Mouse (Mus musculus): ENCODE measurements at regions not wholly inside any gene's neighbourhood (a gene's known extent, or its start where the extent isn't known, plus 50 kb on each side); places are given as distances from the start of the nearest gene placed in this dataset.

DNA sequence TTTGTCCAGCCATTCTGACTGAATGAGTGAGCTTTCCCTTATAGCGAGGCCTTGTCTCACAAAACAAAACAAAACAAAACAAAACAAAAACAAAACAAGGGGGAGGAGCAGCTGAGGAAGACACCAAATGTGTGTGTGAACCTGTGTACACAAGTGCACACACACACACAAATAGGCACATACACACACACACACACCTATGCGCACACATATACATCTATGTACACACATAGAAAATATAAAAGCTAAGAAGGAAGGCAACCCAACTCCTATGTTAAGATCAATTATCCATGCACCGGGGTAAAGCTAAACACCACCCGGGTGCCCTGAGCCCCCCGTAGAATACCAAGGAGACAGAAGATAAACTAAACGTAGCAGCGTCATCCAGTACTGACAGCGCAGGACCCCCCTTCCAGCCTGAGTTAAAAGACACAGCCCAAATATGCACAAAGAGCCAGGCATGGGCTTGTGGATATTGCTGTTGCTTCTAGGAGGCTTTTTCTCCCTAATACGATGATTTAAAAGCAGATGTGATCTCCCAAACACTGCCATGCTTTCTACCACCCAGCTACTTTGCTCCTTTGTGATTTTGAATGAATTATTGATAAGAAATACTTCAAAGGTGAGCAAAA, 108.4 kb upstream of the Ptbp2 start:
- DNase-seq, result no peak

DNA sequence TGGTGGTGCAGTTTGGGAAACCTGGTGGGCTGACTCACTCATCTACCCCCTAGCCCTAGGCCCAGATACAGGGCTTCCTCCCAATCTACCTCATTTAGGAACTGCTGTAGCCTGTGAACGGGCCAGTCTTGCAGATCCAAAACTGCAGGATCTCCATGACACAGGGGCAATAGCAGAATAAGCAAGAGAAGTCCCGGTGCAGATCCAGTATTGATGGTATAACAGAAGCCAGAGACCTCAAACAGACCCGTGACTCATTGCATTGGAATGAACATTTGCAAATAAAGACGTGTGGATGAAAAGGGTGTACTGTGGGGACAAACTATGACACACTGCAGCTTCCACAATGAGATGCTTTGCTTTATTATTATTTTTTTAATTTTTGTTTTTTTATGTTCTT, 106.6 kb upstream of the Ptbp2 start:
- DNase-seq, result no peak

DNA sequence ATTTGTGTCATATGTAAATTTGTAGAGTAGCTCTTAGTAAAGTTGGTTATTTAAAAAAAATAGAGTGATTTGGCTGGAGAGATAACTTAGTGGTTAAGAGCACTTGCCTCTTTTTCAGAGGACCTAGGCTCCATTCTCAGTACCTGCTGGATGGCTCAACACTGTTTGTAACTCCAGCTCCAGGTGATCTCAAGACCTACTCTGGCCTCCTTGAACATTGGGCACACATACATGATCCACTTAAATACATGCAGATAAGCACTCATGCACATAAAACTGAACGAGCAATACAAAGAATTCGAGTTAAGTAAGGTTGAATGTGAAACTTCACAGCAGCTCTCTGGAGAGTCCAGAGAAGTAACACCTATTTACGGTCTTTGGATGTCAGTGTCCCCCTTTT, 104.2 kb upstream of the Ptbp2 start:
- no peak for DNase-seq

DNA sequence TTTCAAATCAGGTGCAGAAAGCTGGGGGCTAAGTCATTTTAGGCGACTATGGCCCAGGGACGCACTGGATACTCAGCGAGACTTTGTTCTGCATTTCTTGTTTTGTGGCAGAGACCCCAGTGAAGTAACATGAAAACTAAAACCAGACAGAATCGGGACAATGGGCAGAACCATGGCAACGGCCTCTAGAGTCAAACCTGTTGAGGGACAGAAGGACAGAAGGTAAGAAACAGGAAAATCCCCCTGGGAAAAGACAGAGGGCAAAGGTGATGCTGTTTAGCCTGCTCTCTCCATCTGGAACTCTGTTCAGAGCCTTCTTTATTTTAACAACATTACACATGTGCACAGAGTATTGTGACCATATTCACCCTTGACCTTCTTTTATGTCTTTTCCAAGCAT, 92.1 kb upstream of the Ptbp2 start:
- DNase-seq, result no peak

DNA sequence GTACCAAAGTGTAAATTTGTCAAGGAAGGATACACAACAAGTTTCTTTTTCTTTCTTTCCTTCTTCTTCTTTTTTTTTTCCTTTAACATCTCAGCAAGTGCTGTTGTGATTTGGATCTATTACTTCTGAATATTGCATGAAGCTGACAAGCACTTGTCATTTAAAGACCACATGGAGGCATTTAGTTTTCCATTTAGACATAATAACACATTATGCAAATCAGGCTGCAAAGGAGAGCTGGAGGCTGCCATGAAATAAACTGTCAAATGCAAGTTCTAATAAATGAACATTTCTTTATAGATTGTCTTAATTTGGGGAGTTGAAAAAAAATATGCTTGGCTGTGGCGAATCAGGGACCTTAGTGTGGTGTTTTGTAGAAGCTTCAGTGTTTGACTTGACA, 90.8 kb upstream of the Ptbp2 start:
- no peak for DNase-seq

- DNase-seq, result no peak
Measured at GRCm38 (mm10) chr3:119862194-119862957, 78.1 kb upstream of the Ptbp2 start.
